Mouse (Mus musculus) layer of hippocampus, postnatal 10 days (tissue): ENCODE data around the gene Tssk6. TPM values are rescaled to one million over a fixed set of nuclear protein-coding genes. Genes with fewer than 3 reads are reported as not detected.
"Not testable (repeated sequence)": the region's sequence is repeated elsewhere in the genome, so short reads cannot be mapped to it uniquely, and the experiment has no call there.

Experiments
- DNase-seq, 2 experiments: peaks; one replicate each; pipeline ENCODE4 v3.0.0; 2021; ENCODE audit warnings: low spot score in 2 of 2
- total RNA-seq, 2 experiments: library from RNA; stranded (reverse); gene quantifications; 2 replicates each; pipeline ENCODE4 v1.2.3; 2021

Gene Tssk6
- total RNA-seq, 2 experiments from 2014 or later: 0.49 to 0.62 TPM

DNA sequence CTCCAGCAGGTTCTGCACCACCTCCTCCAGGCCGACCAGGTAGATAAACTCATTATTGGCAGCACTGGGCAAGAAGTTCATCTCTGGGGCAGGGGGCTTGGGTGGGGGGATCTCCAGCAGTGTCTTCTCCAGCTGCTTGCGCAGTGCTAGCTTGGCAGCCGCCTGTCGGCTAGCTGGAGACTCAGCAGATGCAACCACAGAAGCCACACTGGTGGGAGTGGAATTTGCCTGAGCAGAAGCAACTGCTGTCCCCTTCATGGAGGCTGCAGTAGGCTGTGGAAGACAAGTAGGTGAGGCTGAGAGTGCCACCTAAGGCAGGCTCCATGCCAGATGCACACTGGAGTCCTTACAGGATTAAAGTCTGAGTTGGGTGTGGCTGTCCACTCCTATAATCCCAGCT, 12.5 kb downstream of the Tssk6 start:
- DNase-seq: no peak

DNA sequence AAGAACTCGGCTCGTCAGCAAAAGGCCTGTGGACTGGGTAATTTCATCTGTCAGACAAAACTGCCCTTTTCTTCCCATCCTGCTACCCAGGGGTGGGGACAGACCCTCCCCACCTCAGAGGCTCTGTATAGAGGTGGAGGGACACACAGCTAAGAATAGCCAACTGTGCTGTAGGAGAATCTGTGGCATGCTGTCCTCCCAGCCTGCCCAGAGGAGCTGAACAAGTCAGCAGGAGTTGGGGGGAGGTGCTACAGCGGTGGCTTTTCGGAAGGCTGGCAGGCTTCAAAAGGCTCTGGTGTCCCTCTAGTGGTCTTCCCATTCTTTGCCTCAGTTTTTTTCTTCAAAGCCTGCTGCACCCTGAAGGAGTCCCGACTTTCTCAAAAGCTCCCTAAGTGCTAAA, 13.8 kb downstream of the Tssk6 start:
- DNase-seq: no peak

DNA sequence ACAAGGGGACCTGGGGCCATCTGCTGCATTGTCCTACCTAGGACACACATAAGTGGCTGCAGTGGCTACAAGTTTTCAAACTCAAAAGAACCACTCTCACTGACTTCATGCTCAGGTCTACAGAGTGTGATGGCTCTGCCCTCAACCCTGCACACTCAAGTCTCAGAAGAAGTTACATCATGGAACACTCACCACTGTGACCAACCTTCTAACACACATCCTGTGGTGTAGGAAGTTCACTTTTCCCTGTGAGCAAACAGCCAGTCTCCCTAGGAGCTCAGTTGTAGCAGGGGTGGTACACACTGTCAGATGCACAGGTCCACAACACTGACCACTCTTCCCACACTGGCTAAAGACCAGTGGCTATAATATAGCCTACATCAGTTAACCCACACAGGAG, 16.5 kb downstream of the Tssk6 start:
- no peak for DNase-seq

DNA sequence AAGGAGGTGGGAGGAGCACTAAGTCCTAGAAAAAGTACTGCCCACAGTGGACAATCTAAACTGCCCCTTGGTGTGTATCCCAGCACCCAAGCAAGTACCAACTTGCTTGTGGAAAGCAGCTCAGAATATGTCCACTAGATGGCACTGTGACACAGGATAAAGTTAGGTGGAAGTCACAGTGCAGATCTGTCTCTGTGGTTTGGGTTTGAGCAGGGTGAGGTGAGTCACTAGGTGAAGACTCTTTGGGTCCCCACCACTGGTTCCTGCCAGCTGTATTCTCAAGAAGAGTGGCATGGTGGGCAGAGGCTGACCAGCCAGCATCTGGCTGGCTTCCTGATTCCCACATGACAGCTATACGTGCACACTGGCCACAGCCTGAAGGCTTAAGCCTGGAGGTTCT, 17.0 kb downstream of the Tssk6 start:
- peak; percentile 82 to 86 for DNase-seq

DNA sequence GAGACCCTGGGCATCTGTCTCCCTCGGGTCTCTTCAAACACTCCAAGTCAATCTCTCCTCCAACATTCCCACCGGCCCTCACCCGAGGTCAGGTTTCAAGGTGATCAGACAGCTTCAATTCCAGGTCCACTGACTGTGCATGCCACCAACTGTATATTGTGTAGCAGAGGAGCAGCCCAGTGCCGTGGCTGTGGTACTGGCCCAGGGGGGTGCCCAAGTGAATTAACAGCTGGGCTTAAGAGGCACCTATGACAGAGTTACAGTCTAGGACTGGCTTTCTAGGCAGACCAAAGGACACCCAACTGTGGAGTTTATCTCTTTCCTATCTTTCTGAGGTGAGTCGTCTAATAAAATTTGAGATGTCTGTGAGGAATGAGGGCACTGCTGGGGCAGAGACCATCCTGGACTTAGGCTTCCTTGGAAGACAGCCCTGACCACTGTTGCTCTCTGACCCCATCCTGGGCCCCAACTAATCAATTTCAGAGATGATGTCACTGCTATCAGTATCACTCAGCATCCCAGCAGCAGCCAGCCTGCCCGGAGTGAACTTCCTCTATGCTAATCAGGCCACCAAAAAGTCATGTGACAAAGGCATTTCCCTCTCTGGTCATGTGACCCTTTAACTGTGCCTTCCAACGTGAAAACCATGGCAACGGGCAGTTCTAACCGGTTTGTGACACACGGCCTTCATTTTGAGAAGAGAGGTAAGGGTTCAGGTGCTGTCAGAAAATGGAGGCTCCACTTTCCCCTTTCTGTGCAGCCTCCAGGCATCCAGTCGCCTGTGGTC, 18.1 kb downstream of the Tssk6 start:
- DNase-seq: peak; percentile 41 to 44

DNA sequence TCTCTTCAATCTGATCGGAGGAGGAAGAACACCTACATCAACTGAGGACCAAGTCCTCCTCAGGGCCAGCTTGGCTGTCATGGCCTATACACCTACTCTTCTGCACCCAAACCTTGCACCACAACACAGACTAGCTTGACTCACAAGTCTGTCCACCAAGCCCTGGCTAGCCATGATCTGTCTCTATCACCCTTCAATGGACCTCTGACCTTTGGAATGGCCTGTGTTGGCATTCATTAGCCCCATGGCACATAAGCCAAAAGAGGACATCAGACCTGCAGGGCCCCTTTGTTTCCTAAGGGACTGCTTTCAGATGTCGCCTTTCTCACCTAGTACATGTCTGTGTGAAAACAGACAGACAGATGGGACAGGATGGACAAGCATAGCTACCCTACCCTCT, 19.2 kb downstream of the Tssk6 start:
- DNase-seq: no peak

DNA sequence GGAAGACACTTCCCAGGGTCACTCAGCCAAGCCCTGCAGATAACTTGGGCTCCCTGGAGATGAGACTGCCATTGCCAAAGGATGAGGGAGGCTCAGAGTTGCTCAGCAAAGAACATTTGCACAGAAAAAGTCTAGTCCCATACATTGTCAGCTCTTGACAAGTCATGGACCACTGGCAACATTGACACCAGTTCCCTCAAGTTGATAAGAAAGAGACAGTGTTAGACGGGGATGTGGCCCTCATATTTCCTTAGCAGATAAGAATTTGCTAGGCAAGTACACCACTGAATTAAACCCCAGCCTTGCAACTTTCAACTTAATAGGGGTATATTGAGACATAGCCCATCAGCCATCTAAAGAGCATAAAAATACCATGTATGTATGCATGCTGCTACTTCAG, 22.0 kb downstream of the Tssk6 start:
- no peak for DNase-seq

GRCm38 (mm10) chr8:69926901-69927300, 24.9 kb downstream of the Tssk6 start:
- no peak for DNase-seq

DNA sequence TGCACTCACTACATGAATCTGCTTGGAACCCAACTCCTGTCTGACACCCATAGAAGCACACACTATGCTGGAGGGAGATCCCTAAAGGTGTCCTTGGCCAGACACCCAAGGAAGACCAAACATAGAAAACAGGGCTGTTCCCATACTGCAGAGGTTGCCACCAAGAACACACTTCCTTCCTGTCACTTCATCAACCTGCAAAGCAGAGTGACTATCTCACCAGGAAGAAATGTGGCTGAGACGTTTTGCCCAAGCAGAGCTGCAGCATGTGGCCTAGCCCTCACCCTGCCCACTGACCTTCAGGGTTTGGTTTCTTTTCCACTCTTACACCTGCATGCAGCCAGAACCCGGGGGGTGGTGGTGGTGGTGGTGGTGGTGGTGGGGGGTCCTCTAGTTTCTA, 31.8 kb downstream of the Tssk6 start:
- DNase-seq: no peak

- no peak for DNase-seq
Measured at GRCm38 (mm10) chr8:69934582-69934981, 32.6 kb downstream of the Tssk6 start.

DNA sequence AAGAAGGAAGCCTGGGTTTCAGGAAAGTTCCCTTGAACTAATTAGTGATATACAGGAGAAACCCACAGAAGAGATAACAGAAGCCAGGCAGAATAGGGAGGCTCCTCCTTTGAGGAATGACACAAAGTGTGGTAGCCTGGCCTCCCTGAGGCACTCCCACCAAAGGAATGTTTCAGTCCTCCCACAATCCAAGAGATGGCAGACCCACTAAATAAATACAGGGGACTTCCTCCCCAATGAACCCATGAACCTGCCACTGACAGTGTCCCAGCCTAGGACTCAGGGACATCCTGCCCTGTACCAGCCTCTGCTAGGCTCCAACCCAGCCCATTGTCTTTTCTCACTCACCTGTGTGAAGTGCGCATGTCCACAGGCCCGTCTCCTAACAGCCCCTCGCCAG, 33.4 kb downstream of the Tssk6 start:
- no peak for DNase-seq

- DNase-seq: no peak
Measured at GRCm38 (mm10) chr8:69936050-69936794, 34.2 kb downstream of the Tssk6 start.

- DNase-seq: no peak
Measured at GRCm38 (mm10) chr8:69937466-69937865, 35.5 kb downstream of the Tssk6 start.

- DNase-seq: no peak
Measured at GRCm38 (mm10) chr8:69938245-69938982, 36.4 kb downstream of the Tssk6 start.

- no peak for DNase-seq
Measured at GRCm38 (mm10) chr8:69939633-69940032, 37.6 kb downstream of the Tssk6 start.

DNA sequence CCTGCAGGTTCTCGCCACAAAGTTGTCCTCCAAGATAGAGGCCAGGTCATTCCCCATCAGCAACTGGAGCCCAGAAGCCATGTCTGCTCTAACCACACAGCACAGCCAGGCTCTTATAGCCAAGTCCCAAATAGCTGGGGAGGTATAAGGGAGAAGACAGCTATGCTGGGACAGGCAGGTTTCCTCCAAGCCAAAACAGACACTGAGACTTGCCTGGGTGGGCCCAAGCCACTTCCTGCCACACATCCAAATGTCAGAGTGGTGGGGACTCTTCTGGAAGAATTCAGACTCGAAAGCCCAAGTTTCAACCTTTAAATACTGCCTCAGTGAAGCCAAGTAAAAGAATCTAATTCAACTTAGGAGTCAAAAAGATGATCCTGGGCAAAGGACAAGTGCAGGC, 38.4 kb downstream of the Tssk6 start:
- DNase-seq: no peak

DNA sequence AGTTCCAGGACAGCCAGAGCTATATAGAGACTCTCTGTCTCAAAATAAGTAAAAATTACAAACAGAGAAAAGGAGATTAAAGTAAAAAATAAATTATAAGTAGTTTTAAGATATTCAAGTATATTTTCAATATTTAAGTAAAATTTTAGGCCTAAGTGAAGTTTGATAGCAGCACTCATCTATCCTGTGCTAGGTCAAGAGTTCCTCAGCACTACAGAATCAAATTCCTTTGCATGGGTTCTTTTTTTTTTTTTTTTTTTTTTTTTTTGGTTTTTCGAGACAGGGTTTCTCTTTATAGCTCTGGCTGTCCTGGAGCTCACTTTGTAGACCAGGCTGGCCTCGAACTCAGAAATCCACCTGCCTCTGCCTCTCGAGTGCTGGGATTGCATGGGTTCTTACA, 40.5 kb downstream of the Tssk6 start:
- not testable (repeated sequence) for DNase-seq

- DNase-seq: no peak
Measured at GRCm38 (mm10) chr8:69950300-69950699, 48.3 kb downstream of the Tssk6 start.
